Mouse (Mus musculus): ENCODE results near the gene Rusc2. TPM values are rescaled to one million over a fixed set of nuclear protein-coding genes. Genes with fewer than 3 reads are reported as not detected.

The Rusc2 gene
- polyA plus RNA-seq, 1 experiment from 2014 or later = 10.9 TPM

DNA sequence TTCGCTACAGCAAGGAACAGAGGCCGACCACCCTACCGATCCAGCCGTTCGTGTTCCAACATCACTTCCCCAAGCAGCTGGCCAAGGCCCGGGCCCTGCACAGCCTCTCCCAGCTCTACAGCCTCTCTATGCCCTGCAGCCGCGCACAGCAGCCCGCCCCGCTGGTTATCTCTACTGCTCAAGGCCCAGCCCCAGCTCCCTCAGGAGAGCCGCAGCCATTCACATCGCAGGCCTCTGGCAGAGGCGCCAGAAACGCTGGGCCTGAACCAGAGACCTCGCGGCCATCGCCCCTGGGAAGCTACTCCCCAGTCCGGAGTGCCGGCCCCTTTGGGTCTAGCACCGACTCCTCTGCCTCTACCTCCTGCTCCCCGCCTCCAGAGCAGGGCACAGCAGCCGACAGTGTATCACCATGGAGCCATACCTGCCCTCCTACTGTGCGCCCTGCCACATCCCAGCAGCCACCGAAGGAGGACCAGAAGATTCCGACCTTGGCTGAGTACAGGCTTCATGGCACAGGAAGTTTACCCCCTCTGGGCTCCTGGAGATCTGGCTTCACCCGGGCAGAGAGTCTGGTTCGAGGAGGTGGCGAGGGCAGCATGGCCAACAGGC is 40.0 kb downstream of the Rusc2 start:
- Histone ChIP-seq H3K27ac (replicated peaks) (no peak overlapping the region; the same call in 1 of the 2 replicates), H3K4me3 (no peak overlapping the region), H3K4me1 (peaks cover 27% of the 10 kb centered on the region), H3K9me3 (no peaks in the 10 kb centered on the region), H3K27me3 (replicated peaks; ENCODE audit: low read depth, poor library complexity, severe bottlenecking) (peaks cover 56% of the 10 kb centered on the region), H3K36me3 (replicated peaks) (peaks cover 65% of the 10 kb centered on the region)
- WGBS = 73% methylated on average over 28 of the region's 28 CpGs
- no peak for DNase-seq (ENCODE audit: low spot score)

DNA sequence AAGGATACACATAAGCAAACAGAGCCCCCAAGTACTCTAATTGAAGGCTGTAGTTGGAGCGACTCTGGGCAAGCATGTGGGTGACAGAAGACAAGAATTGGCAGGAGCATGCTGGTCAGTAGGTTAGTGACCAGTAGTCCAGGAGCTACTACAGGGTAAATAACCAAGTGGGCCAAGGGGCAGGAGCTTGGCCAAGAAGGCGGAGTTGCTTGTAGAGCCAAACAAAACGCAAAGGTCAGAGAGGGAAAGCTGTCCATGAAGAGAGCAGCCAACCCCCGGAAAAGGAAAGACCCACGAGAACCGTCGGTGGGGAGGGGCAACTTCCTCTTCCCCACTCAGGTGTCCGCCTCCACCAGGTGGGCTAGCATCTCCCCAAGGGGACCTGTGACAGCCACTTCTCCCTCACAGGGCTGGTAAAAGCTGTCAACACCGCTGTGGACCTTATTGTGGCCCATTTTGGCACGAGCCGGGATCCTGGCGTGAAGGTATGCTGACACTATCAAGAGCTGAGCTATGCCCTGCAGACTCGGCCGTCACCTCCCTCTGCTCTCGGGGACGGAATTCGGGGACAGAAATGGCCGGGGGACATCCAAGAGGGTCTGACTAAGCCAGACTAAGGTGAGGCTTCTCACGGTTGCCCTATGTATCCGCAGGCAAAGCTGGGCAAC is 41.6 kb downstream of the Rusc2 start:
- no peaks in the 10 kb centered on the region for H3K9me3 ChIP-seq
- whole genome bisulfite sequencing = 91% methylated on average over 20 of the region's 20 CpGs
- H3K27me3 ChIP-seq (replicated peaks; ENCODE audit: low read depth, poor library complexity, severe bottlenecking) = peaks cover 73% of the 10 kb centered on the region
- H3K4me1 ChIP-seq = peaks cover 40% of the 10 kb centered on the region
- DNase-seq (ENCODE audit: low spot score) = no peak
- no peak overlapping the region for H3K27ac ChIP-seq (replicated peaks)
- peaks cover 56% of the 10 kb centered on the region for H3K36me3 ChIP-seq (replicated peaks)
- H3K4me3 ChIP-seq = no peak overlapping the region

GRCm38 (mm10) chr4:43424072-43424471 is 42.3 kb downstream of the Rusc2 start:
- Histone ChIP-seq H3K27ac (replicated peaks) (no peak overlapping the region), H3K36me3 (replicated peaks) (peaks cover 56% of the 10 kb centered on the region), H3K4me1 (peaks cover 44% of the 10 kb centered on the region), H3K27me3 (replicated peaks; ENCODE audit: low read depth, poor library complexity, severe bottlenecking) (peaks cover 80% of the 10 kb centered on the region), H3K9me3 (no peaks in the 10 kb centered on the region), H3K4me3 (no peak overlapping the region)
- DNase-seq (ENCODE audit: low spot score) = no peak
- 86% methylated on average over 9 of the region's 9 CpGs for WGBS

GRCm38 (mm10) chr4:43425197-43425596 is 43.4 kb downstream of the Rusc2 start:
- Histone ChIP-seq H3K27ac (replicated peaks) (no peak overlapping the region; the same call in 1 of the 2 replicates), H3K27me3 (replicated peaks; ENCODE audit: low read depth, poor library complexity, severe bottlenecking) (peaks cover 91% of the 10 kb centered on the region), H3K4me3 (peak overlapping the region; percentile 45), H3K36me3 (replicated peaks) (peaks cover 56% of the 10 kb centered on the region), H3K9me3 (no peaks in the 10 kb centered on the region), H3K4me1 (peaks cover 42% of the 10 kb centered on the region)
- 21% methylated on average over 14 of the region's 14 CpGs for WGBS
- DNase-seq (ENCODE audit: low spot score) = peak; percentile 44

DNA sequence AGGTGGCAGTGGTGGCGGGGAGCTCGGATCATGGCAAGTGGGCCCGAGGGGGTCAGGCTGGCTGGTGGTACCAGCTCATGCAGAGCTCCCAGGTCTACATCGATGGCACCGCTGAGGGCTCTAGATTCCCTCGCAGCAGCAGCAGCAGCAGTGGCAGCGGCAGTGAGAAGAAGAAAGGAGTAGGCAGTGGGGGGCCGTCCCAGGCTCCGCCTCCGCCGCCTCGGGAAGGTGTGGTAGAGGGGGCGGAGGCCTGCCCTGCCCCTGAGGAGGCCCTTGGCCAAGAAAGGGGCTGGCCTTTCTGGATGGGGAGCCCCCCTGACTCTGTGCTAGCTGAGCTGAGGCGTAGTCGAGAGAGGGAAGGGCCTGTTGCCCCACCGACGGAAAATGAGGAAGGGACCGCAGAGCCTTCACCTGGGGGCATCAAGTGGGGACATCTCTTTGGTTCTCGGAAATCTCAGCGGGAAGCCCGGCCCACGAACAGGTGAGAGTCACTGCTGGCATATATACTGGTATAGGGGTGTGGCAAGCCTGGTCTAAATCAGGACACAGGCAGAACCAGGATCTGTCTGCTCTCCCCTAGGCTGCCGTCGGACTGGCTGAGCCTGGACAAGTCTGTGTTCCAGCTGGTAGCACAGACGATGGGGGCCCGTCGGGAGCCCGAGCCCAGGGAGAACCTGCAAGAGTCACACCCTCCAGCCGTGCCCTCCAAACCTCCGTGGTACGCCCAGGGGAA is 44.0 kb downstream of the Rusc2 start:
- Histone ChIP-seq H3K27me3 (replicated peaks; ENCODE audit: low read depth, poor library complexity, severe bottlenecking) (peaks cover 97% of the 10 kb centered on the region), H3K27ac (replicated peaks) (no peak overlapping the region; the same call in 1 of the 2 replicates), H3K4me1 (peaks cover 42% of the 10 kb centered on the region), H3K4me3 (peak overlapping the region; percentile 45), H3K9me3 (no peaks in the 10 kb centered on the region), H3K36me3 (replicated peaks) (peaks cover 56% of the 10 kb centered on the region)
- DNase-seq (ENCODE audit: low spot score) = peak; percentile 34
- WGBS = 13% methylated on average over 31 of the region's 31 CpGs

- WGBS = 43% methylated on average over 10 of the region's 10 CpGs
- Histone ChIP-seq H3K27me3 (replicated peaks; ENCODE audit: low read depth, poor library complexity, severe bottlenecking) (peaks cover 96% of the 10 kb centered on the region), H3K36me3 (replicated peaks) (peaks cover 51% of the 10 kb centered on the region), H3K9me3 (no peaks in the 10 kb centered on the region), H3K27ac (replicated peaks) (no peak overlapping the region), H3K4me3 (no peak overlapping the region), H3K4me1 (peaks cover 42% of the 10 kb centered on the region)
- no peak for DNase-seq (ENCODE audit: low spot score)
Measured at GRCm38 (mm10) chr4:43426487-43426886, 44.7 kb downstream of the Rusc2 start.

DNA sequence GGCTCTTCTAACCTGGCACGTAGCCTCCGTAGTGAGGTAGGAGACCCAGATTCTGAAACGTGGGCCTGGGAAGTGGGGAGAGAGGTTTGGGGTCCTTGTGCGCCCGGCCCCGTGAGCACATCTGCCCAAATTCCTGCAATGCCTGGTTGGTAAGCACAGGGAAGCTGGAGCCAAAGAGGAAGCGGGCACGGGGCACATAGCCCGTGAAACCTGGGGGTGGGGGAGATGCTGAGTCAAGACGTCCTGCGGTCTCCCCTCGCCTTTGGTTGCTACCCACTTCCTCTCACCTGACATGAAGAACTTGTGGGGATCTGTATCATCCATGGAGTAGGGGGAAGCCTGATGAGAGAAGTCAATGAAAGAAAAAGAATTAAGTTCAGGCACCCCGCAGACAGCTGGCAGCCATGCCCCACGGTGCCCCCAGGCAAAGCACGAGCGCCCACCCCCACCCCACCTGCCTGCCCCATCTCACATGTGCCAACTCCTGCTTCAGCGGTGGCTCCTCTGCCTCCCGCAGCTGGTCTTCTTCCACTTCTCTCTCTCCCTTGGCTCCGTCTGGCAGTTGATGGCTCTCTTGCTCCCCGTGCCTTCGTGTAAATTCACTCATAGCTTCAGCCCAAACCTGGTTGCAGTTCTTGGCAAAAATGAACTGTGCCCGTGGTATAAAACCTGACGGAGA is 45.9 kb downstream of the Rusc2 start:
- no peak for DNase-seq (ENCODE audit: low spot score)
- Histone ChIP-seq H3K27me3 (replicated peaks; ENCODE audit: low read depth, poor library complexity, severe bottlenecking) (peaks cover 86% of the 10 kb centered on the region), H3K9me3 (no peaks in the 10 kb centered on the region), H3K4me3 (peak overlapping the region; percentile 42), H3K27ac (replicated peaks) (no peak overlapping the region), H3K36me3 (replicated peaks) (peaks cover 40% of the 10 kb centered on the region), H3K4me1 (peaks cover 42% of the 10 kb centered on the region)
- WGBS = 18% methylated on average over 23 of the region's 23 CpGs

DNA sequence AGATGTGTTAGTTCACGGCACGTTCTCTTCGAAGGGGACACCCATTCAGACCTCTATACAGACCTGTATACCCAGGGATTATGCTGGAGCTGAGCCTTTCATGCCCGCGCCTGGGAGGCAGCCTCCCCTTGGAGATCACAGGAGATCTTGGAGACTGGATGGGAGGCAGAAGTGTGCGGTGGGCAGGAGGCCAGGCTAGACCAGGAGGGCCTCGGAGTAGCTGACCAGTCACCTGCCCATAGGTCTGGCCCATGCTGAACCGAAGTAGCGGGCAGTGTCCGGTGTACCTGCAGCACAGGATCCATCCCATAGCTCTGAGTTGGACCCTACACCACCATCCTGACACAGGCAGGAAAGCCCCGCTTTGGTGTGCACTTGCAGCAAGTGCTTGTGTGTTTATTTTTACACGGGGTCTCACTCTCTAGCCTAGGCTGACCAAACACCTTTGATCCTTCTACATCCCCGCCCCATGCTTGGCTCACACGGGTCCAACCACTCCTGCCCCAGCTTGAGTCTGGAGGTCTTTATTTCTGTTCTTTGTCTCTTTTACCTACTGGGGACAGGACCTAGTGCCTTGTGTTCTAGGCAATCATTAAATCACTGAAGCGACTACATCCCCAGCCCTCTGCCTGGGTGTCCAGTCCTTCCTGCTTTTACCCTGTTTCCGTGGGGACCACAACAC is 46.5 kb downstream of the Rusc2 start:
- DNase-seq (ENCODE audit: low spot score) = no peak
- H3K4me3 ChIP-seq = peak overlapping the region; percentile 42; the same call in 1 of the 2 replicates
- 26% methylated on average over 16 of the region's 16 CpGs for WGBS
- peaks cover 79% of the 10 kb centered on the region for H3K27me3 ChIP-seq (replicated peaks; ENCODE audit: low read depth, poor library complexity, severe bottlenecking)
- H3K27ac ChIP-seq (replicated peaks) = no peak overlapping the region
- H3K36me3 ChIP-seq (replicated peaks) = peaks cover 33% of the 10 kb centered on the region
- H3K4me1 ChIP-seq = peaks cover 42% of the 10 kb centered on the region
- no peaks in the 10 kb centered on the region for H3K9me3 ChIP-seq

DNA sequence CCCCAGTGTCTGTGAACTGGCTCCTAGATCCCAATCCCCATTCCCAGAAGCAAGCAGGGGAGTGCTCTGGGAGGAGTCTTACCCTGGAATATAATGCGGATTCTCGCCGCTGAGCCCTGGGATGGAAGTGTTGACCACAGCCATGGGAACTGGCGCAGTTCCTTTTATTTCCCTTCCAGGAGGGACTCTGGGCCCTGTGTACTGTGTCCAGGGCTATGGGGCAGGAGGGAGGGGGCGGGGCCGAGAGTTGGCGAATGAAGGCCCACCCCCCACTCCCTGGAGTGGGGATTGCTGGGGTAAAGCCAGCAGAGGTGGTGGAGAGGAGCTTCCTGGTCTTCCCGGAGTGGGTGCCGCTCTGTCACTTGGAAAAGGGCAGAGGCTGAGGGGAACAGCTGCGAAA is 47.2 kb downstream of the Rusc2 start, which contains the start of gene Fam166b:
TSS of gene Fam166b (minus strand) at position 189 of the 400 bp plus-strand sequence.
- Histone ChIP-seq H3K4me1 (peaks cover 45% of the 10 kb centered on the region), H3K4me3 (peak within 1 kb of the TSS; percentile 42; the same call in 1 of the 2 replicates), H3K27me3 (replicated peaks; ENCODE audit: low read depth, poor library complexity, severe bottlenecking) (peaks cover 73% of the 10 kb centered on the region), H3K27ac (replicated peaks) (no peak within 1 kb of the TSS), H3K36me3 (replicated peaks) (peaks cover 27% of the 10 kb centered on the region), H3K9me3 (no peaks in the 10 kb centered on the region)
- WGBS = 6% methylated on average over 10 of the region's 10 CpGs
- peak; percentile 37 for DNase-seq (ENCODE audit: low spot score)

DNA sequence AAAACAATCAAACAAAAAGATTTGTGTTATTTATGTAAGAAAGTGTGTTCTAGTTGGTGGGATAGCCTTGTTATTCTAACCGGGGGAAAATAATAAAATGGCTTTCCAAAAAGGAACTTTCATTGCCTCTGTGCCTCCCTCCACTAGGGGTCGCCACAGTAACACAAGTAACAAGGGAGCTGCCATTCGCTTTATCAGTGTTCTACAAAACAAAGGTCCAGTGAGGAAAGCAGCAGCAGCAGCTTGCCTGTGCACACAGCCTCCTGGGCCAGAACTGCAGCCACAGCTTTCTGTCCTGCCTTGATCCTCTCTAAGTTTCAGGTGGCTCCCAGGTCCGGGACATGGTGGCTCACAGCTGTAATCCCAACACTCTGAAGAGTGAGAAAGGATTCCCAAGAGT is 49.9 kb downstream of the Rusc2 start:
- peak overlapping the region; percentile 58; the same call in 1 of the 2 replicates for H3K27ac ChIP-seq (replicated peaks)
- peak; percentile 87 for DNase-seq (ENCODE audit: low spot score)
- peaks cover under 1% of the 10 kb centered on the region for H3K36me3 ChIP-seq (replicated peaks)
- H3K4me3 ChIP-seq = no peak overlapping the region
- peaks cover 27% of the 10 kb centered on the region for H3K4me1 ChIP-seq
- 4% methylated on average over 4 of the region's 4 CpGs for WGBS
- peaks cover 45% of the 10 kb centered on the region for H3K27me3 ChIP-seq (replicated peaks; ENCODE audit: low read depth, poor library complexity, severe bottlenecking)
- no peaks in the 10 kb centered on the region for H3K9me3 ChIP-seq

DNA sequence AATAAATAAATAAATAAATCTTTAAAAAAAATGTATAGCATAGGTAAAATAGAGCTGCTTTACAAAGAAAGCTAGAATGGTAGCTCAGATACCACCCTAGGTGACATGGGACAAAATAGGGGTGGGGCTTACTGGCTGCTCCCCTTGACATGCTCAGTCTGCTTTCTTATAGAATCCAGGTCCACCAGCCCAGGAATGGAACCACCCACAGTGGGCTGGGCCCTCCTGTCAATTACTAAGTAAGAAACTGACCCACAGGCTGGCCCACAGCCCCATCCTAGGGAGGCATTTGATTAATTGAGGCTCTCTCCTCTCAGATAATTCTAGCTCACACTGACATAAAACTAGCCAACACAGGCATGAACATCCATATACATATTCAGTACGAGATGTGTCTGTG is 51.1 kb downstream of the Rusc2 start:
- H3K36me3 ChIP-seq (replicated peaks) = no peaks in the 10 kb centered on the region
- no peak for DNase-seq (ENCODE audit: low spot score)
- 88% methylated on average over 1 of the region's 1 CpGs for WGBS

DNA sequence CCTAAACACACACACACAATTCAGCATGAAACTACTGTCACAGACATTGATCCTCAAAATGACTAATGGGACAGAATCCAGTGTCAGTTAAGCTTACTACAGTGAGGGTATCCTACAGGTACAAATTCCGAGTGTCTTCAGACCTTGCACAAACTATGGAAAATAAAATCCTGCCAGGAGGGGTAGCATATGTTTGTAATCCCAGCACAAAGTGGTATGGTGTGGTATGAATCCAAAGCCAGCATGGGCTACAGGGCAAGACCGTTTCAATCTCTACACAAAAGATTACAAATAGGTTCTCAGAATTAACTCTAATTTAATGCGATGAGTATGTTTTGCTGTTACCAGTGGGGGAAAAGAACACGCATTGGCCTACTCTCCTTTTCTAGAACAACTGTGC is 59.9 kb downstream of the Rusc2 start, which contains the start of gene Tesk1:
TSS of gene Tesk1 (plus strand) at position 301 of the 400 bp plus-strand sequence.
- no peak for DNase-seq (ENCODE audit: low spot score)
- peaks cover 20% of the 10 kb centered on the region for H3K36me3 ChIP-seq (replicated peaks)
- H3K9me3 ChIP-seq = no peaks in the 10 kb centered on the region
- peaks cover 12% of the 10 kb centered on the region for H3K4me1 ChIP-seq
- WGBS = 29% methylated on average over 4 of the region's 4 CpGs
- peak within 1 kb of the TSS; percentile 92 for H3K4me3 ChIP-seq
- 0 out of 2 replicates have a peak, but pooled peaks cover 14% of the 10 kb centered on the region for H3K27me3 ChIP-seq (replicated peaks; ENCODE audit: low read depth, poor library complexity, severe bottlenecking)
- peak within 1 kb of the TSS; percentile 93 for H3K27ac ChIP-seq (replicated peaks)

More for the DNA sequence above, 51.1 kb downstream of the Rusc2 start:
- Histone ChIP-seq H3K27me3 (replicated peaks; ENCODE audit: low read depth, poor library complexity, severe bottlenecking) (peaks cover 34% of the 10 kb centered on the region), H3K4me3 (no peak overlapping the region), H3K9me3 (no peaks in the 10 kb centered on the region), H3K4me1 (peaks cover 16% of the 10 kb centered on the region), H3K27ac (replicated peaks) (no peak overlapping the region)

Data from embryonic facial prominence, embryonic 10.5 days (tissue).